Mouse (Mus musculus): ENCODE results near the gene Tmprss12. TPM values are rescaled to one million over a fixed set of nuclear protein-coding genes. Genes with fewer than 3 reads are reported as not detected.
"Not testable (repeated sequence)": the region's sequence is repeated elsewhere in the genome, so short reads cannot be mapped to it uniquely, and the experiment has no call there.

The Tmprss12 gene
- total RNA-seq (2017): not detected in 2 replicates

GRCm38 (mm10) chr15:100280626-100281025 is at the start of gene Tmprss12:
Gene Tmprss12 (plus strand): TSS chr15:100280837.
- no peak for ATAC-seq (replicated peaks in 1 of 2; ENCODE audit: insufficient read depth in 1 of 2, low FRiP score in 2 of 2, low TSS enrichment in 1 of 2, low read depth in 1 of 2, poor library complexity in 2 of 2, severe bottlenecking in 2 of 2)

GRCm38 (mm10) chr15:100231616-100232525 is 48.8 kb upstream of the Tmprss12 start:
- ATAC-seq (replicated peaks in 1 of 2; ENCODE audit: insufficient read depth in 1 of 2, low FRiP score in 2 of 2, low TSS enrichment in 1 of 2, low read depth in 1 of 2, poor library complexity in 2 of 2, severe bottlenecking in 2 of 2): no peak

GRCm38 (mm10) chr15:100235208-100235965 is 45.2 kb upstream of the Tmprss12 start:
- no peak for ATAC-seq (replicated peaks in 1 of 2; ENCODE audit: insufficient read depth in 1 of 2, low FRiP score in 2 of 2, low TSS enrichment in 1 of 2, low read depth in 1 of 2, poor library complexity in 2 of 2, severe bottlenecking in 2 of 2)

GRCm38 (mm10) chr15:100236952-100237351 is 43.7 kb upstream of the Tmprss12 start:
- no peak; a peak in 1 of 4 replicates for ATAC-seq (replicated peaks in 1 of 2; ENCODE audit: insufficient read depth in 1 of 2, low FRiP score in 2 of 2, low TSS enrichment in 1 of 2, low read depth in 1 of 2, poor library complexity in 2 of 2, severe bottlenecking in 2 of 2)

- ATAC-seq (replicated peaks in 1 of 2; ENCODE audit: insufficient read depth in 1 of 2, low FRiP score in 2 of 2, low TSS enrichment in 1 of 2, low read depth in 1 of 2, poor library complexity in 2 of 2, severe bottlenecking in 2 of 2): no peak
These were observed 38.9 kb upstream of the Tmprss12 start for GRCm38 (mm10) chr15:100241780-100242179.

- ATAC-seq (replicated peaks in 1 of 2; ENCODE audit: insufficient read depth in 1 of 2, low FRiP score in 2 of 2, low TSS enrichment in 1 of 2, low read depth in 1 of 2, poor library complexity in 2 of 2, severe bottlenecking in 2 of 2): no peak
These were observed 34.7 kb upstream of the Tmprss12 start for GRCm38 (mm10) chr15:100245951-100246350.

GRCm38 (mm10) chr15:100247296-100247695 is 33.3 kb upstream of the Tmprss12 start:
- no peak for ATAC-seq (replicated peaks in 1 of 2; ENCODE audit: insufficient read depth in 1 of 2, low FRiP score in 2 of 2, low TSS enrichment in 1 of 2, low read depth in 1 of 2, poor library complexity in 2 of 2, severe bottlenecking in 2 of 2)

- no peak for ATAC-seq (replicated peaks in 1 of 2; ENCODE audit: insufficient read depth in 1 of 2, low FRiP score in 2 of 2, low TSS enrichment in 1 of 2, low read depth in 1 of 2, poor library complexity in 2 of 2, severe bottlenecking in 2 of 2)
These were observed 31.8 kb upstream of the Tmprss12 start for GRCm38 (mm10) chr15:100248665-100249433.

GRCm38 (mm10) chr15:100251153-100251780 is 29.4 kb upstream of the Tmprss12 start:
- no peak for ATAC-seq (replicated peaks in 1 of 2; ENCODE audit: insufficient read depth in 1 of 2, low FRiP score in 2 of 2, low TSS enrichment in 1 of 2, low read depth in 1 of 2, poor library complexity in 2 of 2, severe bottlenecking in 2 of 2)

- ATAC-seq (replicated peaks in 1 of 2; ENCODE audit: insufficient read depth in 1 of 2, low FRiP score in 2 of 2, low TSS enrichment in 1 of 2, low read depth in 1 of 2, poor library complexity in 2 of 2, severe bottlenecking in 2 of 2): no peak
These were observed 24.3 kb upstream of the Tmprss12 start for GRCm38 (mm10) chr15:100256386-100256785.

GRCm38 (mm10) chr15:100257305-100257704 is 23.3 kb upstream of the Tmprss12 start:
- ATAC-seq (replicated peaks in 1 of 2; ENCODE audit: insufficient read depth in 1 of 2, low FRiP score in 2 of 2, low TSS enrichment in 1 of 2, low read depth in 1 of 2, poor library complexity in 2 of 2, severe bottlenecking in 2 of 2): no peak

GRCm38 (mm10) chr15:100258646-100259425 is 21.8 kb upstream of the Tmprss12 start:
- no peak for ATAC-seq (replicated peaks in 1 of 2; ENCODE audit: insufficient read depth in 1 of 2, low FRiP score in 2 of 2, low TSS enrichment in 1 of 2, low read depth in 1 of 2, poor library complexity in 2 of 2, severe bottlenecking in 2 of 2)

GRCm38 (mm10) chr15:100260351-100260750 is 20.3 kb upstream of the Tmprss12 start:
- ATAC-seq (replicated peaks in 1 of 2; ENCODE audit: insufficient read depth in 1 of 2, low FRiP score in 2 of 2, low TSS enrichment in 1 of 2, low read depth in 1 of 2, poor library complexity in 2 of 2, severe bottlenecking in 2 of 2): not testable (repeated sequence)

- ATAC-seq (replicated peaks in 1 of 2; ENCODE audit: insufficient read depth in 1 of 2, low FRiP score in 2 of 2, low TSS enrichment in 1 of 2, low read depth in 1 of 2, poor library complexity in 2 of 2, severe bottlenecking in 2 of 2): peak in 1 of 2 experiments; percentile 58; a peak in 1 of 4 replicates
These were observed 17.3 kb upstream of the Tmprss12 start for GRCm38 (mm10) chr15:100263246-100263905.

- ATAC-seq (replicated peaks in 1 of 2; ENCODE audit: insufficient read depth in 1 of 2, low FRiP score in 2 of 2, low TSS enrichment in 1 of 2, low read depth in 1 of 2, poor library complexity in 2 of 2, severe bottlenecking in 2 of 2): no peak
These were observed 14.9 kb upstream of the Tmprss12 start for GRCm38 (mm10) chr15:100265586-100266325.
